Mouse (Mus musculus) testis, postnatal 14 days (tissue): ENCODE measurements around the gene Slc5a5.

Source experiments
- DNase-seq: peaks from one replicate; pipeline ENCODE4 v3.0.0; 2021; ENCODE audit warnings: low spot score

Slc5a5 gene

GRCm38 (mm10) chr8:70892022-70892895 lies at the start of gene Slc5a5:
TSS of gene Slc5a5 (minus strand) at chr8:70892757.
- no peak for DNase-seq

GRCm38 (mm10) chr8:70941478-70941877 lies 48.9 kb upstream of the Slc5a5 start:
- DNase-seq: no peak

- no peak for DNase-seq
Observed at GRCm38 (mm10) chr8:70937200-70937599, 44.6 kb upstream of the Slc5a5 start.

GRCm38 (mm10) chr8:70934786-70935185 lies 42.2 kb upstream of the Slc5a5 start:
- no peak for DNase-seq

GRCm38 (mm10) chr8:70933036-70933435 lies 40.5 kb upstream of the Slc5a5 start:
- no peak for DNase-seq

- DNase-seq: no peak
Observed at GRCm38 (mm10) chr8:70931731-70932130, 39.2 kb upstream of the Slc5a5 start.

- DNase-seq: no peak
Observed at GRCm38 (mm10) chr8:70928778-70929322, 36.3 kb upstream of the Slc5a5 start.

- DNase-seq: no peak
Observed at GRCm38 (mm10) chr8:70928096-70928495, 35.5 kb upstream of the Slc5a5 start.

GRCm38 (mm10) chr8:70926396-70926795 lies 33.8 kb upstream of the Slc5a5 start:
- no peak for DNase-seq

GRCm38 (mm10) chr8:70925754-70926153 lies 33.2 kb upstream of the Slc5a5 start:
- no peak for DNase-seq

GRCm38 (mm10) chr8:70924151-70924550 lies 31.6 kb upstream of the Slc5a5 start:
- no peak for DNase-seq

- DNase-seq: no peak
Observed at GRCm38 (mm10) chr8:70920049-70920922, 27.7 kb upstream of the Slc5a5 start.

- DNase-seq: no peak
Observed at GRCm38 (mm10) chr8:70914704-70915103, 22.1 kb upstream of the Slc5a5 start.

- DNase-seq: no peak
Observed at GRCm38 (mm10) chr8:70913523-70913922, 21.0 kb upstream of the Slc5a5 start.

- no peak for DNase-seq
Observed at GRCm38 (mm10) chr8:70912955-70913354, 20.4 kb upstream of the Slc5a5 start.

- DNase-seq: no peak
Observed at GRCm38 (mm10) chr8:70911596-70911995, 19.0 kb upstream of the Slc5a5 start.

- no peak for DNase-seq
Observed at GRCm38 (mm10) chr8:70907518-70907917, 15.0 kb upstream of the Slc5a5 start.

- DNase-seq: peak; percentile 91
Observed at GRCm38 (mm10) chr8:70905831-70906736, 13.5 kb upstream of the Slc5a5 start, which contains the start of gene Map1s. TSS of gene Map1s (plus strand) at chr8:70905932.

- DNase-seq: no peak
Observed at GRCm38 (mm10) chr8:70905463-70905830, 12.9 kb upstream of the Slc5a5 start.

- no peak for DNase-seq
Observed at GRCm38 (mm10) chr8:70904532-70904931, 12.0 kb upstream of the Slc5a5 start.

- no peak for DNase-seq
Observed at GRCm38 (mm10) chr8:70903582-70903981, 11.0 kb upstream of the Slc5a5 start.

- no peak for DNase-seq
Observed at GRCm38 (mm10) chr8:70903112-70903511, 10.6 kb upstream of the Slc5a5 start.
